Mouse (Mus musculus) megakaryocyte, embryonic 14.5 days (primary cell): ENCODE results near the gene Inpp5d. TPM values are rescaled to one million over a fixed set of nuclear protein-coding genes. Genes with fewer than 3 reads are reported as not detected.

Experiments
- H3K27me3 ChIP-seq: replicated peaks from 2 replicates; pipeline ENCODE3; 2012; ENCODE audit warnings: inconsistent platforms
- H3K36me3 ChIP-seq: replicated peaks from 2 replicates; pipeline ENCODE3; 2012; ENCODE audit warnings: low read length, inconsistent platforms, mixed read lengths
- H3K4me1 ChIP-seq: 2 replicates; pipeline ENCODE4 v1.6.1; 2012; ENCODE audit warnings: inconsistent platforms
- H3K4me3 ChIP-seq: replicated peaks from 2 replicates; pipeline ENCODE3; 2012; ENCODE audit warnings: moderate library complexity, mild to moderate bottlenecking, inconsistent platforms
- H3K9me3 ChIP-seq: 2 replicates; pipeline ENCODE4 v1.6.1; 2012; ENCODE audit warnings: inconsistent platforms
- FLI1 ChIP-seq: IDR thresholded peaks from 2 replicates; pipeline ENCODE4 v1.6.1; 2012; ENCODE audit warnings: low read length, inconsistent platforms, mixed read lengths
- GATA1 ChIP-seq: IDR thresholded peaks from 3 replicates; pipeline ENCODE4 v1.6.1; 2012; ENCODE audit warnings: mixed read lengths, low read length, inconsistent platforms, borderline replicate concordance
- polyA plus RNA-seq: library from polyadenylated mRNA; stranded (reverse); fragments of >175 nt; gene quantifications from 2 replicates; pipeline ENCODE4 v1.2.3, GENCODE M21; 2012; ENCODE audit warnings: low replicate concordance; ENCODE audit not compliant: insufficient read depth

Inpp5d gene
- polyA plus RNA-seq, 1 experiment: 107 TPM

DNA sequence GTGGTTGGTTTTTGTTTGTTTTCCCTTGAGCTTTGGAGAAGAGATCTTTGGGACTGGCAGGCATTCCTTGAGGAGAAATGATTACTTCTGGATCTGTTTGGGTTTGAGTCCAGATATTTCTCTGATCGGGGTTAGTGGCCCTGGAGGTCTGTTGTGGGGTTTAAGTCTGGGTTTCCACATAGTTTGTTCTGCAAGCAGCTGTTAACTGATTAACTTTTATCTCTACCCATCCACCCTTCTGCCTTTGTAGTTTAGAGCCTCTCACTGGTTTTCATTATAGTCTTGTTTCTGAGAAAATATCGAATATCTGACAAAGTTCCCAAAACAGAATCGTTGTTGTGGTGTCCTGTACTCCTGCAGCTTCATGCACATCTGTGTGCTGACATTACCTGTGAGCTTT is 143.7 kb downstream of the Inpp5d start:
- no peaks in the 10 kb centered on the region for H3K9me3 ChIP-seq
- peaks cover 99% of the 10 kb centered on the region for H3K36me3 ChIP-seq
- peaks cover 72% of the 10 kb centered on the region for H3K4me1 ChIP-seq
- no peak overlapping the region for H3K4me3 ChIP-seq
- no peaks in the 10 kb centered on the region for H3K27me3 ChIP-seq
- no peak for TF ChIP-seq GATA1
- TF ChIP-seq FLI1: no peak

DNA sequence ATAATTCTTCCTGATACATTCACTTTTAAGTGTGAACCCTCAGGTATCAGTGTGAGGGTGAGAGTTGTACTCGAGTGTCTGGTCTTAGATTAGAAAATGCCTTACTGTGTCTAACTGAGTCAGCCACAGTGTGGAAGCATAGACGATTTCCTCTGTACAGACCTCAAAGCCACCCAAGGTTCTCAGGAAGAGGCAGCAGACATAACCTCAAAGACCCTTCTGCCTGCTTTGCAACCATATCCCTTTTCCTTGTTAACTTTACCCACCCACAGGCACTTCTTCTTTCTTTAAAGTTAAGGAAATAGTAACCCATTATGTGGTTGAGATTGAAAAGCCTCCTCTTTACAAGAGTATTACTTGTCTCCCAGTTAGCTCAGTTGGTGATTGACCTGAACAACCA is 145.6 kb downstream of the Inpp5d start:
- no peak overlapping the region for H3K4me3 ChIP-seq
- H3K36me3 ChIP-seq: peaks cover 95% of the 10 kb centered on the region
- no peaks in the 10 kb centered on the region for H3K9me3 ChIP-seq
- no peaks in the 10 kb centered on the region for H3K27me3 ChIP-seq
- no peak for TF ChIP-seq FLI1
- TF ChIP-seq GATA1: no peak
- H3K4me1 ChIP-seq: peaks cover 83% of the 10 kb centered on the region

DNA sequence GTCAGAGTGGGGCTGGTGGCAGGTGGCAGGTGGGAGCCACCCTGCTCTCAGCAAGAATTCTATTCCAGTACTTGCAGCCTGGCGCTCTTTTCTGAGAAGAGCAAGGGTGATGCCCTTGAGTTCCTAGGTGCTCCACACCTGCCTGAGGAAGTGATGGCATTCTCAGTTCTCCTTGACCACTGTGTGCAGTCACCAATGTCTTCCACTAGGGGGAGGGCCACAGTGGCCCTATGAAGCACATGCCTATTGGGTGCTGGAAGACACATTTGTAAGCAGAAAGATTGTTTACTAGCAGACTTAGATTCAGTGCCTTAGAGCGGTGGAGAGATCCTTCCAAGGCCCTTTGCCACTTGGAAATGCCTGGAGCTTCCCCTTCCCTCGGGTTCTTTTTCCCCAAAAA is 146.1 kb downstream of the Inpp5d start:
- Histone ChIP-seq H3K4me1 (peaks cover 88% of the 10 kb centered on the region), H3K9me3 (no peaks in the 10 kb centered on the region), H3K27me3 (no peaks in the 10 kb centered on the region), H3K4me3 (no peak overlapping the region), H3K36me3 (peaks cover 96% of the 10 kb centered on the region)
- TF ChIP-seq FLI1: no peak

DNA sequence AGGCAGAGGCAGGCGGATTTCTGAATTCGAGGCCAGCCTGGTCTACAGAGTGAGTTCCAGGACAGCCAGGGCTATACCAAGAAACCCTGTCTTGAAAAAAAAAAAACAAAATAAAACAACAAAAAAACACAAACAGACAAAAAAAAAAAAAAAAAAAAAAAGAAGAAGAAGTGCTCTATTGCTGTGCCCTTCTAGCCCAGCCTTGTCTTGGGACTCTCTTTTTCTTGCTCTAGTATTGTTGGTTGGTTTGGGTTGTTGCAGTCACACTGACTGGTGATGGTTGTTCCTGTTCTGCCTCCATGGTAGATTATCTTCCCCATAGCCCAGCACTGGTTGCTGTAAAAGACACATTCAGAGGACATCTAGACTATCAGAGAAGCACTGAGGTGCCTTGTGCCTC is 149.2 kb downstream of the Inpp5d start:
- TF ChIP-seq GATA1 (no peak), FLI1 (no peak)
- H3K9me3 ChIP-seq: no peaks in the 10 kb centered on the region
- peaks cover 93% of the 10 kb centered on the region for H3K36me3 ChIP-seq
- H3K4me3 ChIP-seq: no peak overlapping the region
- H3K4me1 ChIP-seq: peaks cover 88% of the 10 kb centered on the region
- no peaks in the 10 kb centered on the region for H3K27me3 ChIP-seq

Other genes starting within 250 kb of the Inpp5d start
- not detected in 2 replicates for gene Kcnj13, start 225.6 kb upstream of the Inpp5d start, polyA plus RNA-seq
- gene Snorc, start 150.0 kb upstream of the Inpp5d start, polyA plus RNA-seq: not detected in 2 replicates
- gene Neu2, start 110.4 kb upstream of the Inpp5d start, polyA plus RNA-seq: not detected in 2 replicates
- not detected in 2 replicates for gene Ngef, start 46.4 kb upstream of the Inpp5d start, polyA plus RNA-seq
- gene Atg16l1, start 135.6 kb downstream of the Inpp5d start, polyA plus RNA-seq: 5.5 TPM in 1 of 2 replicates, not detected in the other
- not detected in 2 replicates for gene Sag, start 183.4 kb downstream of the Inpp5d start, polyA plus RNA-seq
- 10.9 and 24.3 TPM in 2 replicates for gene Dgkd, start 233.0 kb downstream of the Inpp5d start, polyA plus RNA-seq